Mouse (Mus musculus): ENCODE results near the gene Blm. TPM values are rescaled to one million over a fixed set of nuclear protein-coding genes. Genes with fewer than 3 reads are reported as not detected.

The Blm gene
- total and polyA plus RNA-seq, 2 experiments from 2014 or later = 4.5 to 6.4 TPM

GRCm38 (mm10) chr7:80444401-80445249 lies 90.3 kb downstream of the Blm start:
- peaks cover 38% of the 10 kb centered on the region for H3K4me1 ChIP-seq (ENCODE audit: control insufficient read depth, insufficient read depth)
- ATAC-seq (ENCODE audit: insufficient read depth, low read depth) (peak; percentile 21; the same call in 1 of the 2 replicates), DNase-seq (ENCODE audit: low spot score) (no peak)
- H3K4me2 ChIP-seq (ENCODE audit: low read depth, low read length) = no peak overlapping the region
- no peak overlapping the region for H3K4me3 ChIP-seq (ENCODE audit: low read depth, low read length)
- TF ChIP-seq CTCF (IDR thresholded peaks at IDR 0.05; ENCODE audit: low read depth) = no peak
- TF ChIP-seq EP300 (IDR thresholded peaks at IDR 0.05; ENCODE audit: low read depth) = no peak
- H3K9ac ChIP-seq (replicated peaks; ENCODE audit: low read depth, low read length) = no peak overlapping the region
- H3K27me3 ChIP-seq (ENCODE audit: control insufficient read depth, insufficient read depth, low read length) = no peaks in the 10 kb centered on the region
- peak overlapping the region; percentile 90 for H3K27ac ChIP-seq (ENCODE audit: low read depth)
- H3K9me3 ChIP-seq (replicated peaks; ENCODE audit: control insufficient read depth, low read length) = no peaks in the 10 kb centered on the region
- WGBS = 22% methylated on average over 17 of the region's 17 CpGs
- no peaks in the 10 kb centered on the region for H3K36me3 ChIP-seq (replicated peaks; ENCODE audit: control insufficient read depth, insufficient read depth, low read length)

GRCm38 (mm10) chr7:80443124-80443523 lies 91.8 kb downstream of the Blm start:
- 74% methylated on average over 3 of the region's 3 CpGs for WGBS
- no peaks in the 10 kb centered on the region for H3K27me3 ChIP-seq (ENCODE audit: control insufficient read depth, insufficient read depth, low read length)
- peaks cover 38% of the 10 kb centered on the region for H3K4me1 ChIP-seq (ENCODE audit: control insufficient read depth, insufficient read depth)
- H3K36me3 ChIP-seq (replicated peaks; ENCODE audit: control insufficient read depth, insufficient read depth, low read length) = no peaks in the 10 kb centered on the region
- TF ChIP-seq EP300 (IDR thresholded peaks at IDR 0.05; ENCODE audit: low read depth) (no peak), CTCF (IDR thresholded peaks at IDR 0.05; ENCODE audit: low read depth) (no peak)
- DNase-seq (ENCODE audit: low spot score) (no peak), ATAC-seq (ENCODE audit: insufficient read depth, low read depth) (no peak)
- H3K27ac ChIP-seq (ENCODE audit: low read depth) = no peak overlapping the region
- H3K4me3 ChIP-seq (ENCODE audit: low read depth, low read length) = no peak overlapping the region
- no peaks in the 10 kb centered on the region for H3K9me3 ChIP-seq (replicated peaks; ENCODE audit: control insufficient read depth, low read length)
- H3K9ac ChIP-seq (replicated peaks; ENCODE audit: low read depth, low read length) = no peak overlapping the region
- no peak overlapping the region for H3K4me2 ChIP-seq (ENCODE audit: low read depth, low read length)

- Histone ChIP-seq H3K36me3 (replicated peaks; ENCODE audit: control insufficient read depth, insufficient read depth, low read length) (no peaks in the 10 kb centered on the region), H3K4me3 (ENCODE audit: low read depth, low read length) (no peak overlapping the region), H3K27me3 (ENCODE audit: control insufficient read depth, insufficient read depth, low read length) (no peaks in the 10 kb centered on the region), H3K4me2 (ENCODE audit: low read depth, low read length) (no peak overlapping the region), H3K4me1 (ENCODE audit: control insufficient read depth, insufficient read depth) (peaks cover 38% of the 10 kb centered on the region), H3K9me3 (replicated peaks; ENCODE audit: control insufficient read depth, low read length) (no peaks in the 10 kb centered on the region), H3K27ac (ENCODE audit: low read depth) (no peak overlapping the region), H3K9ac (replicated peaks; ENCODE audit: low read depth, low read length) (no peak overlapping the region)
- 81% methylated on average over 11 of the region's 11 CpGs for WGBS
- DNase-seq (ENCODE audit: low spot score) = no peak
- TF ChIP-seq EP300 (IDR thresholded peaks at IDR 0.05; ENCODE audit: low read depth) (no peak), CTCF (IDR thresholded peaks at IDR 0.05; ENCODE audit: low read depth) (no peak)
- no peak for ATAC-seq (ENCODE audit: insufficient read depth, low read depth)
Measured at GRCm38 (mm10) chr7:80441986-80442904, 92.7 kb downstream of the Blm start.

- Histone ChIP-seq H3K36me3 (replicated peaks; ENCODE audit: control insufficient read depth, insufficient read depth, low read length) (no peaks in the 10 kb centered on the region), H3K9me3 (replicated peaks; ENCODE audit: control insufficient read depth, low read length) (no peaks in the 10 kb centered on the region), H3K4me3 (ENCODE audit: low read depth, low read length) (no peak overlapping the region), H3K27ac (ENCODE audit: low read depth) (no peak overlapping the region), H3K9ac (replicated peaks; ENCODE audit: low read depth, low read length) (no peak overlapping the region), H3K27me3 (ENCODE audit: control insufficient read depth, insufficient read depth, low read length) (no peaks in the 10 kb centered on the region), H3K4me2 (ENCODE audit: low read depth, low read length) (no peak overlapping the region), H3K4me1 (ENCODE audit: control insufficient read depth, insufficient read depth) (peaks cover 29% of the 10 kb centered on the region)
- TF ChIP-seq CTCF (IDR thresholded peaks at IDR 0.05; ENCODE audit: low read depth) (no peak), EP300 (IDR thresholded peaks at IDR 0.05; ENCODE audit: low read depth) (no peak)
- DNase-seq (ENCODE audit: low spot score) (no peak), ATAC-seq (ENCODE audit: insufficient read depth, low read depth) (no peak)
- 69% methylated on average over 4 of the region's 4 CpGs for WGBS
Measured at GRCm38 (mm10) chr7:80440685-80441084, 94.2 kb downstream of the Blm start.

- H3K36me3 ChIP-seq (replicated peaks; ENCODE audit: control insufficient read depth, insufficient read depth, low read length) = no peaks in the 10 kb centered on the region
- H3K27me3 ChIP-seq (ENCODE audit: control insufficient read depth, insufficient read depth, low read length) = no peaks in the 10 kb centered on the region
- DNase-seq (ENCODE audit: low spot score) (no peak), ATAC-seq (ENCODE audit: insufficient read depth, low read depth) (no peak)
- H3K4me2 ChIP-seq (ENCODE audit: low read depth, low read length) = no peak overlapping the region
- 77% methylated on average over 10 of the region's 10 CpGs for WGBS
- H3K9ac ChIP-seq (replicated peaks; ENCODE audit: low read depth, low read length) = no peak overlapping the region
- no peak overlapping the region for H3K4me3 ChIP-seq (ENCODE audit: low read depth, low read length)
- peaks cover 34% of the 10 kb centered on the region for H3K4me1 ChIP-seq (ENCODE audit: control insufficient read depth, insufficient read depth)
- no peak overlapping the region for H3K27ac ChIP-seq (ENCODE audit: low read depth)
- no peaks in the 10 kb centered on the region for H3K9me3 ChIP-seq (replicated peaks; ENCODE audit: control insufficient read depth, low read length)
- TF ChIP-seq EP300 (IDR thresholded peaks at IDR 0.05; ENCODE audit: low read depth) (no peak), CTCF (IDR thresholded peaks at IDR 0.05; ENCODE audit: low read depth) (no peak)
Measured at GRCm38 (mm10) chr7:80439789-80440488, 95.0 kb downstream of the Blm start.

Data from heart, postnatal 0 days (tissue).